Mouse (Mus musculus): ENCODE measurements around the gene Scaf4. TPM values are rescaled to one million over a fixed set of nuclear protein-coding genes. Genes with fewer than 3 reads are reported as not detected.
A peak's percentile ranks its signal among the peaks of the same experiment; 100 is the strongest.

Gene Scaf4
- total and polyA plus RNA-seq, 2 experiments from 2014 or later: 15.7 to 16.9 TPM

DNA sequence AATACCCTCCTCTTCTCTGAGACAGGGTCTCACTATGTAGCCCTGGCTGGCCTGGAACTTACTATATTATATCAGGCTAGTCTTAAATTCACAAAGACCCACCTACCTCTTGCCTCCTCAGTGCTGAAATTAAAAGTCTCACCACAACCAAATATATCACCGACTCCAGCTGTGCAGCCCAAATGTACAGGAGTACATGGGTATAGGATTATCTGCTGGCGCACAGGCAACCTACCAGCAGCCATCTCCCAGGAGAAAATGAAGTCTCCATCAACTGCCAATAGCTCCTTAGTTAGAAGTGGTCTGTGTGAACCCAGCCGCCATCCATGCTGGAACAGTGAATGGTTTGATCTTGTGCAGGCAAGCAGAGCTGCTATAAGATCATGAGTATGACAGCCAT, 105.9 kb downstream of the Scaf4 start:
- Histone ChIP-seq H3K4me3 (ENCODE audit: low read depth, low read length) (no peak overlapping the region), H3K9me3 (ENCODE audit: low read length) (no peaks in the 10 kb centered on the region), H3K27me3 (ENCODE audit: insufficient read depth, low read length) (no peaks in the 10 kb centered on the region), H3K4me2 (ENCODE audit: low read depth) (no peak overlapping the region), H3K4me1 (ENCODE audit: insufficient read depth) (peaks cover 10% of the 10 kb centered on the region), H3K27ac (ENCODE audit: low read depth, low read length) (no peak overlapping the region), H3K9ac (no peak overlapping the region), H3K36me3 (ENCODE audit: insufficient read depth) (no peaks in the 10 kb centered on the region)
- ATAC-seq (no peak), DNase-seq (no peak)
- TF ChIP-seq CTCF (IDR thresholded peaks at IDR 0.05; ENCODE audit: low read depth): no peak
- WGBS: 94% methylated on average over 3 of the region's 3 CpGs

DNA sequence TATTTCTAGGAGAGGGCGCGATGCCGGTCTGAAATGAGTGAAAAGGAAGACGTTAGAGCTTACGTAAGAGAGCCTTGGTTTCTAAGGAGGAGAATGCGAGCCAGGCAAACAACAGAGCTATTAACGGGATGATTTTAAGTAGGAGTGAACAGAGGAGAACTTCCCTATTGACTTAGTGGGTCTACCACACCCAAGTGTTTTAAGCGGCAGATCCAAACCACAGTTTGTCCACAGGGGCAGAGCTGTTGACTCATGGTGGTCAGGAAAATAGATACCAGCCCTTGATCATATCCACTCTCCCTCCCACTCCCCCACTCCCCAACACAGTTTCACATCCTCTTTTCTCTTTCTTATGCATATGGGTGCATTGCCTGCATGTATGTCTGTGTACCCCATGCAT, 106.9 kb downstream of the Scaf4 start:
- no peak overlapping the region for H3K4me3 ChIP-seq (ENCODE audit: low read depth, low read length)
- no peak overlapping the region for H3K9ac ChIP-seq
- H3K36me3 ChIP-seq (ENCODE audit: insufficient read depth): no peaks in the 10 kb centered on the region
- H3K4me2 ChIP-seq (ENCODE audit: low read depth): no peak overlapping the region
- DNase-seq (no peak), ATAC-seq (no peak)
- H3K4me1 ChIP-seq (ENCODE audit: insufficient read depth): peaks cover 10% of the 10 kb centered on the region
- 69% methylated on average over 8 of the region's 8 CpGs for WGBS
- no peaks in the 10 kb centered on the region for H3K9me3 ChIP-seq (ENCODE audit: low read length)
- H3K27me3 ChIP-seq (ENCODE audit: insufficient read depth, low read length): no peaks in the 10 kb centered on the region
- H3K27ac ChIP-seq (ENCODE audit: low read depth, low read length): no peak overlapping the region
- TF ChIP-seq CTCF (IDR thresholded peaks at IDR 0.05; ENCODE audit: low read depth): no peak

- peak; percentile 55 for TF ChIP-seq CTCF (IDR thresholded peaks at IDR 0.05; ENCODE audit: low read depth)
These were observed 107.8 kb downstream of the Scaf4 start for GRCm38 (mm10) chr16:90176472-90176871.

More at GRCm38 (mm10) chr16:90176472-90176871, 107.8 kb downstream of the Scaf4 start:
- Histone ChIP-seq H3K9ac (peak overlapping the region; percentile 40; the same call in 1 of the 2 replicates), H3K4me3 (ENCODE audit: low read depth, low read length) (no peak overlapping the region), H3K4me2 (ENCODE audit: low read depth) (peak overlapping the region; percentile 38), H3K9me3 (ENCODE audit: low read length) (no peaks in the 10 kb centered on the region), H3K27me3 (ENCODE audit: insufficient read depth, low read length) (no peaks in the 10 kb centered on the region), H3K4me1 (ENCODE audit: insufficient read depth) (peaks cover 10% of the 10 kb centered on the region), H3K27ac (ENCODE audit: low read depth, low read length) (peak overlapping the region; percentile 73), H3K36me3 (ENCODE audit: insufficient read depth) (no peaks in the 10 kb centered on the region)
- WGBS: 11% methylated on average over 10 of the region's 10 CpGs
- ATAC-seq: peak; percentile 97
- DNase-seq: peak; percentile 87

Other genes with a start within 250 kb of the Scaf4 start
- gene Tiam1, start 140.7 kb downstream of the Scaf4 start, total RNA-seq (2014; rRNA removed): 30.5 and 42.4 TPM in 2 replicates
- gene Tiam1, start 140.7 kb downstream of the Scaf4 start, polyA plus RNA-seq (2015; fragmentation: Nextera tagmentation; extraction: Ambion mirVana): 9.8 and 20.5 TPM in 2 replicates
- 184 and 223 TPM in 2 replicates for gene Sod1, start 63.7 kb downstream of the Scaf4 start, total RNA-seq (2014; rRNA removed)
- 1,167 and 1,378 TPM in 2 replicates for gene Sod1, start 63.7 kb downstream of the Scaf4 start, polyA plus RNA-seq (2015; fragmentation: Nextera tagmentation; extraction: Ambion mirVana)
- gene Hunk, start 101.5 kb upstream of the Scaf4 start, total RNA-seq (2014; rRNA removed): 12.9 and 20.6 TPM in 2 replicates
- 4.2 and 5.2 TPM in 2 replicates for gene Hunk, start 101.5 kb upstream of the Scaf4 start, polyA plus RNA-seq (2015; fragmentation: Nextera tagmentation; extraction: Ambion mirVana)

All from forebrain, postnatal 0 days (tissue).